Mouse (Mus musculus) stomach, embryonic 16.5 days (tissue): ENCODE results near the gene Arhgef2. TPM values are rescaled to one million over a fixed set of nuclear protein-coding genes. Genes with fewer than 3 reads are reported as not detected.
"Not testable (repeated sequence)": the region's sequence is repeated elsewhere in the genome, so short reads cannot be mapped to it uniquely, and the experiment has no call there.

ENCODE experiments used
- ATAC-seq: fragments of 200-750 bp; cut with Nextera tagmentation; 2 replicates; pipeline ENCODE4 v1.8.0; 2017; ENCODE audit warnings: moderate number of reproducible peaks, moderate TSS enrichment; ENCODE audit not compliant: insufficient read depth, low FRiP score
- H3K27ac ChIP-seq: fragments of 300-500 bp; sonication (generic); 2 replicates; pipeline ENCODE4 v1.5.1; 2014; ENCODE audit warnings: low read length
- H3K27me3 ChIP-seq: fragments of 300-500 bp; sonication (generic); 2 replicates; pipeline ENCODE4 v1.6.1; 2014; ENCODE audit warnings: low read length, control low read depth, mixed read lengths; ENCODE audit not compliant: control insufficient read depth, insufficient read depth
- H3K36me3 ChIP-seq: fragments of 300-500 bp; sonication (generic); 2 replicates; pipeline ENCODE4 v1.6.1; 2014; ENCODE audit warnings: low read length; ENCODE audit not compliant: control insufficient read depth, insufficient read depth
- H3K4me1 ChIP-seq: fragments of 300-500 bp; sonication (generic); 2 replicates; pipeline ENCODE4 v1.6.1; 2014; ENCODE audit warnings: low read length, control low read depth, mixed read lengths; ENCODE audit not compliant: control insufficient read depth, insufficient read depth
- H3K4me2 ChIP-seq: fragments of 300-500 bp; sonication (generic); 2 replicates; pipeline ENCODE4 v1.6.1; 2014; ENCODE audit warnings: low read depth, low read length, mixed read lengths
- H3K4me3 ChIP-seq: fragments of 300-500 bp; sonication (generic); replicated peaks from 2 replicates; pipeline ENCODE4 v1.5.1; 2014; ENCODE audit warnings: mild to moderate bottlenecking, low read length
- H3K9ac ChIP-seq: fragments of 300-500 bp; sonication (generic); 2 replicates; pipeline ENCODE4 v1.6.1; 2014; ENCODE audit warnings: low read length
- H3K9me3 ChIP-seq: fragments of 300-500 bp; sonication (generic); replicated peaks from 2 replicates; pipeline ENCODE4 v1.6.1; 2016; ENCODE audit warnings: low read length, control low read depth; ENCODE audit not compliant: control insufficient read depth
- WGBS: fragments of 180-500 bp; shearing (Covaris S2); extraction: QIAGEN DNeasy Blood & Tissue Kit; methylation state at CpG from one replicate; pipeline ENCODE4 v1.1.7; 2014; 5-methylcytosine and 5-hydroxymethylcytosine counted together
- polyA plus RNA-seq: library from polyadenylated mRNA; unstranded; fragments of >200 nt; fragmentation: Nextera tagmentation; extraction: Ambion mirVana; gene quantifications from 2 replicates; pipeline ENCODE4 v1.2.1, GENCODE M21; 2015

The Arhgef2 gene
- polyA plus RNA-seq: 75.4 and 81.3 TPM in 2 replicates

- H3K36me3 ChIP-seq, ATAC-seq, H3K4me1 ChIP-seq, H3K27ac ChIP-seq, H3K4me2 ChIP-seq, H3K4me3 ChIP-seq, H3K27me3 ChIP-seq, H3K9me3 ChIP-seq: not testable (repeated sequence)
- 88% methylated on average over 2 of the region's 2 CpGs for whole genome bisulfite sequencing
- H3K9ac ChIP-seq: peak within 1 kb of the TSS; percentile 50; the same call in 1 of the 2 replicates
Measured at GRCm38 (mm10) chr3:88605666-88606065, at the start of gene Arhgef2. Gene Arhgef2 (plus strand): TSS chr3:88605966.

- 93% methylated on average over 8 of the region's 8 CpGs for WGBS
- H3K36me3 ChIP-seq: peaks cover 13% of the 10 kb centered on the region
Measured at GRCm38 (mm10) chr3:88556616-88557015, 49.1 kb upstream of the Arhgef2 start.

GRCm38 (mm10) chr3:88559596-88559995, 46.2 kb upstream of the Arhgef2 start:
- no peaks in the 10 kb centered on the region for H3K27me3 ChIP-seq
- H3K9me3 ChIP-seq: no peaks in the 10 kb centered on the region
- no peak overlapping the region for H3K4me2 ChIP-seq
- no peak overlapping the region for H3K9ac ChIP-seq
- H3K4me1 ChIP-seq: peaks cover 7% of the 10 kb centered on the region; the same call in 1 of the 2 replicates
- H3K27ac ChIP-seq: no peak overlapping the region
- no peak overlapping the region for H3K4me3 ChIP-seq
- no peak for ATAC-seq
- peaks cover 25% of the 10 kb centered on the region for H3K36me3 ChIP-seq
- 96% methylated on average over 9 of the region's 9 CpGs for WGBS

More at GRCm38 (mm10) chr3:88556616-88557015, 49.1 kb upstream of the Arhgef2 start:
- Histone ChIP-seq H3K4me1 (peaks cover 17% of the 10 kb centered on the region), H3K4me3 (no peak overlapping the region), H3K4me2 (no peak overlapping the region), H3K27me3 (no peaks in the 10 kb centered on the region), H3K9ac (no peak overlapping the region), H3K27ac (no peak overlapping the region), H3K9me3 (no peaks in the 10 kb centered on the region)
- no peak for ATAC-seq

- Histone ChIP-seq H3K27me3 (no peaks in the 10 kb centered on the region), H3K36me3 (peaks cover 42% of the 10 kb centered on the region), H3K9me3 (no peaks in the 10 kb centered on the region), H3K4me3 (no peak overlapping the region), H3K9ac (0 out of 2 replicates have a peak overlapping the region, but pooled peaks have one; percentile 12), H3K4me2 (no peak overlapping the region), H3K27ac (no peak overlapping the region), H3K4me1 (no peaks in the 10 kb centered on the region)
- ATAC-seq: no peak
- 71% methylated on average over 4 of the region's 4 CpGs for WGBS
Measured at GRCm38 (mm10) chr3:88561989-88562388, 43.8 kb upstream of the Arhgef2 start.

- WGBS: 61% methylated on average over 4 of the region's 4 CpGs
- H3K36me3 ChIP-seq: peaks cover 52% of the 10 kb centered on the region
- ATAC-seq: no peak
Measured at GRCm38 (mm10) chr3:88563442-88563841, 42.3 kb upstream of the Arhgef2 start.

GRCm38 (mm10) chr3:88563966-88564365, 41.8 kb upstream of the Arhgef2 start:
- Histone ChIP-seq H3K27me3 (no peaks in the 10 kb centered on the region), H3K9me3 (no peaks in the 10 kb centered on the region), H3K4me3 (no peak overlapping the region), H3K36me3 (peaks cover 52% of the 10 kb centered on the region), H3K9ac (no peak overlapping the region), H3K4me1 (no peaks in the 10 kb centered on the region), H3K27ac (no peak overlapping the region), H3K4me2 (no peak overlapping the region)
- 84% methylated on average over 7 of the region's 7 CpGs for WGBS
- ATAC-seq: no peak

More at GRCm38 (mm10) chr3:88563442-88563841, 42.3 kb upstream of the Arhgef2 start:
- Histone ChIP-seq H3K9me3 (no peaks in the 10 kb centered on the region), H3K27me3 (no peaks in the 10 kb centered on the region), H3K4me1 (no peaks in the 10 kb centered on the region), H3K9ac (no peak overlapping the region), H3K4me3 (no peak overlapping the region), H3K27ac (no peak overlapping the region), H3K4me2 (no peak overlapping the region)

- Histone ChIP-seq H3K27me3 (no peaks in the 10 kb centered on the region), H3K4me3 (no peak overlapping the region), H3K36me3 (peaks cover 49% of the 10 kb centered on the region), H3K27ac (no peak overlapping the region), H3K4me2 (no peak overlapping the region), H3K9me3 (no peaks in the 10 kb centered on the region), H3K9ac (no peak overlapping the region), H3K4me1 (no peaks in the 10 kb centered on the region)
- no peak for ATAC-seq
- WGBS: 91% methylated on average over 3 of the region's 3 CpGs
Measured at GRCm38 (mm10) chr3:88566116-88566515, 39.6 kb upstream of the Arhgef2 start.

GRCm38 (mm10) chr3:88566536-88567061, 39.2 kb upstream of the Arhgef2 start:
- Histone ChIP-seq H3K4me1 (no peaks in the 10 kb centered on the region), H3K27ac (no peak overlapping the region), H3K4me2 (no peak overlapping the region), H3K4me3 (no peak overlapping the region), H3K9me3 (no peaks in the 10 kb centered on the region), H3K36me3 (peaks cover 49% of the 10 kb centered on the region), H3K27me3 (no peaks in the 10 kb centered on the region), H3K9ac (no peak overlapping the region)
- ATAC-seq: no peak
- 81% methylated on average over 4 of the region's 4 CpGs for WGBS

GRCm38 (mm10) chr3:88567892-88568291, 37.9 kb upstream of the Arhgef2 start:
- no peaks in the 10 kb centered on the region for H3K9me3 ChIP-seq
- WGBS: 84% methylated on average over 6 of the region's 6 CpGs
- H3K4me2 ChIP-seq: no peak overlapping the region
- no peaks in the 10 kb centered on the region for H3K4me1 ChIP-seq
- no peak overlapping the region for H3K9ac ChIP-seq
- no peaks in the 10 kb centered on the region for H3K27me3 ChIP-seq
- ATAC-seq: no peak
- no peak overlapping the region for H3K4me3 ChIP-seq
- peaks cover 47% of the 10 kb centered on the region for H3K36me3 ChIP-seq
- no peak overlapping the region for H3K27ac ChIP-seq
